32 mouse cellular contexts compared by ENCODE assay signal in the genomic region with DNA sequence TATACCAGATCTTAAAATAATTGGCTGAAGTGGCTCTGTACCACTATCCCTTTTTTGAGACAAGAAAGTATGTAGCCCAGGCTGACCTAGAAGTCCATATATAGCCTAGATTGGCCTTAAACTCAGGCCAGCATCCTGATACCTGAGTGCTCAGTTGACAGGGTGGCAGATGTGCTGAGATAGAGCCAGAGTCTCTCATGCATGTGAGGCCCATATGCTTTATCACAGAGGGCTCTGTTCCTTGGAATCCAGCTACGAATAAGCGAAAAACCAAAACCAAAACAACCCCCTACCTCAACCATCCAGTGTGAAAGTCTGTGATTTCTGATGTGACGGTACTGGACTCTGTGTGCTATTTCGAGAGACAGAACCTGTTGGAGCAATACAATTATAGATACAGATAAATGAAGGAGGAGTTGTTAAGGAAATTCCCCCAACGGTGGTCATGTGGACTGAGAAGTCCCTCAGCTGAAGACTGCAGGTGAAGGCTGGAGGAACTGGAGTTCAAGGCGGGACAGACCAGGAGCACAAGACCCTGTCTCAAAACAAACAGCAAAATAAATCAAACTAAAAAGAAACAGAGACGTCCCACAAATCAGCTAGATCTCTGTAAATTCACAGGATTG. TPM values are rescaled to one million over a fixed set of nuclear protein-coding genes. Genes with fewer than 3 reads are reported as not detected.
"Had no signal": no experiment of that assay in that cellular context is flagged by ENCODE, and none has a peak within 500 bp of the region (broad histone marks: within the 10 kb centered on the region; RNA-seq: fewer than 3 reads in every experiment).

No protein-coding gene starts in this region.

- ATAC-seq: hindbrain, embryonic 16.5 days; intestine, embryonic 15.5 days; intestine, postnatal 0 days had no signal

- H3K4me3 ChIP-seq: heart, embryonic 10.5 days; heart, embryonic 12.5 days; hindbrain, embryonic 10.5 days; hindbrain, embryonic 12.5 days; intestine, embryonic 15.5 days; layer of hippocampus, adult 2 months; left cerebral cortex, adult 2 months; limb, embryonic 10.5 days; limb, embryonic 12.5 days had no signal

- H3K27ac ChIP-seq: heart, embryonic 10.5 days; hindbrain, embryonic 10.5 days; hindbrain, embryonic 12.5 days; hindbrain, embryonic 14.5 days; intestine, embryonic 15.5 days; layer of hippocampus, adult 2 months; left cerebral cortex, adult 2 months; limb, embryonic 10.5 days; limb, embryonic 12.5 days had no signal

- H3K36me3 ChIP-seq: heart, embryonic 10.5 days; heart, embryonic 12.5 days; hindbrain, embryonic 12.5 days; intestine, embryonic 15.5 days had no signal

- H3K4me2 ChIP-seq: heart, embryonic 12.5 days; hindbrain, embryonic 12.5 days; hindbrain, embryonic 14.5 days; intestine, embryonic 15.5 days had no signal

- H3K27me3 ChIP-seq: heart, embryonic 12.5 days; hindbrain, embryonic 12.5 days; intestine, embryonic 15.5 days; limb, embryonic 12.5 days had no signal

- H3K9ac ChIP-seq: heart, embryonic 12.5 days; hindbrain, embryonic 12.5 days; hindbrain, embryonic 14.5 days; intestine, embryonic 15.5 days; limb, embryonic 12.5 days had no signal

- DNase-seq: gastrocnemius, postnatal 10 days; gastrocnemius, postnatal 25 days; heart, adult 18-20 months; heart, postnatal 10 days; heart, postnatal 4 days; kidney, adult 18-20 months; kidney, adult 8-10 months; kidney, postnatal 10 days; kidney, postnatal 25 days; kidney, postnatal 4 days; liver had no signal

- H3K9me3 ChIP-seq: heart, embryonic 10.5 days; heart, embryonic 12.5 days; hindbrain, embryonic 10.5 days; hindbrain, embryonic 12.5 days; intestine, embryonic 15.5 days; limb, embryonic 10.5 days; limb, embryonic 12.5 days had no signal

RNA-seq across cellular contexts. Expression of gene Tubb4a, which starts 20.6 kb away (rescaled TPM):
- total RNA-seq: granulocyte monocyte progenitor cell, adult 5-6 weeks had no signal

RNA-seq across cellular contexts. Expression of gene Cd70, which starts 41.4 kb away (rescaled TPM):
- total RNA-seq: gastrocnemius, postnatal 10 days; gastrocnemius, postnatal 25 days; gastrocnemius, postnatal 4 days; granulocyte monocyte progenitor cell, adult 5-6 weeks; heart, adult 18-20 months; heart, adult 8-10 months; heart, postnatal 10 days; heart, postnatal 25 days; heart, postnatal 4 days; layer of hippocampus, adult 2 months; left cerebral cortex, postnatal 14 days had no signal
- polyA plus RNA-seq: heart, embryonic 10.5 days; heart, embryonic 12.5 days; heart, embryonic 14.5 days; hindbrain, embryonic 12.5 days; intestine, postnatal 0 days; kidney, embryonic 14.5 days; kidney, embryonic 16.5 days; limb, embryonic 10.5 days; limb, embryonic 12.5 days; limb, embryonic 14.5 days had no signal
